Mouse (Mus musculus): ENCODE measurements around the gene Slain2.
"Not testable (repeated sequence)": the region's sequence is repeated elsewhere in the genome, so short reads cannot be mapped to it uniquely, and the experiment has no call there.

Slain2 gene

DNA sequence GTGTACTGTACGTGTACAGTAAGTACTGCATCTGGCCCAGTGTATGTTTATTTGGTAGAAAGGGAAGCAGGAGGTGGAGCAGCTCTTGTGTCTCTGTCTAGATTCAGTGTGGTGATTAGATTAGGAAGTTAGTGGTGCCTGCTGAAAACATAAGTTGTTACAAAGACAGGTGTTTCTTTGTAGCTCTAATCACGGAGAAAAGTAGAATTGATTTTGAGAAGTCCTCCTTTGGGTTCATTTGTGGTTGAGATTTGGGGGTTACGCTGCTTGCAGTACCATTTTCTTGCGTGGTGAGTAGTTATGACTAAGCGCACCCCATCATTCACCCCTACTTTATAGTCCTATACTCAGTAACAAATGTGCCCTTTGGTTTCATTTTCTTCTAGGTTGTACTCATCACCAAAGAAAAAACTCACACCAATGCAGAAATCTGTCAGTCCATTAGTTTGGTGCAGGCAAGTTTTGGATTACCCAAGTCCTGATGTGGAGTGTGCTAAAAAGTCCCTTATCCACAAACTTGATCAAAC lies 26.9 kb downstream of the Slain2 start:
- DNase-seq (ENCODE audit: low read depth in 2 of 2, low spot score in 2 of 2) = no peak

DNA sequence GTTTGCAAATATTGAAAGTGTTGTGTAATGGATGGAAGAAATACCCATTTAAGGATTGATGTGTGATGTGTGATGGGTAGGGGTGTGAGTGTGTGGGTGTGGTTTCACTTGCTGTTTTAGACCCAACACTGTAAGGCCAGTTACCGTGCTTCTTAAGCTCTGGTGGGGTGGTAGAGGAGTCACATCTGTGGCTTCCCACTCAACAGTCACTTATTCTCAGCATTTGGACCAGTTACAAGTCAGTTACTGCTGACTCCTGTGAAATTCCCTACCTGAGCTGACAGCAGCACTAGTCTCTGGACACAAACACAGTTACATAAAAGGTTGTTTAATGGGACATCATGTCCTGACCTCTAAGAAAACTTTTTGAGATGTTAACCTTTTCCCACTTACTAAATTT lies 34.0 kb downstream of the Slain2 start:
- DNase-seq (ENCODE audit: low read depth in 2 of 2, low spot score in 2 of 2) = no peak

DNA sequence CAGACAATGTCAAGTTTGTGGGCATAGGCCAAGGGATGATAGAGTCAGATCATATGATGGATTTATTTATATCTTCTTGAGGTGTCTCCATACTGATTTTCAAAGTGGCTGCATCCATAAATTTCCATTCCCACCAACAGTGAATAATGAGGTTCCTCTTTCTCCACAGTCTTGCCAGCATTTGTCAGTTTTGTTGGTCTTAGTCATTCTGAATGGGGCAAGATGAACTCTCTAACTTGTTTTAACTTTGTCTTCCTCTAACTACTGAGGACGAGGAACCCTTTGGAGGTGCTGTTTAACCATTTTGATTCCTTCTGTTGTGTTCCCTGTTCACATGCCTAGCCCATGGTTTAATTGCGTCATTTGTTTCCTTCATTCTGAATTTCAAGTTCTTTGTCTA lies 36.1 kb downstream of the Slain2 start:
- DNase-seq (ENCODE audit: low read depth in 2 of 2, low spot score in 2 of 2) = no peak

DNA sequence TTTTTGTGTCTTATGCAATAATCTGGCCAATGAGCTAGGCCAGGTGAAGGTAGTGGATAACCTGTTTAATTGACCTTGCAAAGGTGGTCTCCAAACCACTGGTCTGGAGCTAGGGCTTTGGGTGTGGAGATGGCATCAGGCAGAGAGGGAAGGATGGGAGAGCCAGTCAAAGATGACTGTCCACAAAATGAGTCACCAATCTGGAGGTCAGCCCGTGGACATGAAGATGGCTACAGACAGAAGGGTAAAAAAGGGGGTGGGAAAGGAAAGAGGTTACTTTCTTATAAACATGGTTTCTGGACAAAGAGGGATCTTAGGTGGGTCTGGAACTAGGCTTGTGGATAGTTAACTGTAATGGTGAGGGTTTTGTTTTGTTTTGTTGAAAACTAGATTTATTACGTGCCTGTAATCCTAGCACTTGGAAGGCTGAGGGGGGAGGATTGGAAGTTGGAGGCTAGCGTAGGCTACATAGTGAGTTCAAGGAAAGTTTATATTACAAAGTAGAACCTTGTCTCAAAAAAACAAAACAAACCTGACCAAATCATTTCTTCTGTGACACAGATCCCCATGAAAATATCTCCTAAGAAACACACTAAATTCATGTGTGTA lies 40.0 kb downstream of the Slain2 start:
- no peak for DNase-seq (ENCODE audit: low read depth in 2 of 2, low spot score in 2 of 2)

DNA sequence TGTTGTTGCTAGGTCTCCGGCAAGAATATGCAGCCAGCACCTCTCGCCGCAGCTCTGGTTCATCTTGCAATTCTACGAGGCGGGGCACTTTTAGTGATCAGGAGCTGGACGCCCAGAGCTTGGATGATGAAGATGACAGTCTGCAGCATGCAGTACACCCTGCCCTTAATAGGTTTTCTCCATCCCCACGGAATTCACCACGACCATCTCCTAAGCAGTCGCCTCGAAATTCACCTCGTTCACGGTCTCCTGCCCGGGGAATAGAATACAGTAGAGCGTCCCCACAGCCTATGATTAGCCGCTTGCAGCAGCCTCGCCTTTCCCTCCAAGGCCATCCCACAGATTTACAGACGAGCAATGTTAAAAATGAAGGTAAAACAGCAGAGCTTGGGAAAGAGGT lies 43.2 kb downstream of the Slain2 start:
- no peak for DNase-seq (ENCODE audit: low read depth in 2 of 2, low spot score in 2 of 2)

DNA sequence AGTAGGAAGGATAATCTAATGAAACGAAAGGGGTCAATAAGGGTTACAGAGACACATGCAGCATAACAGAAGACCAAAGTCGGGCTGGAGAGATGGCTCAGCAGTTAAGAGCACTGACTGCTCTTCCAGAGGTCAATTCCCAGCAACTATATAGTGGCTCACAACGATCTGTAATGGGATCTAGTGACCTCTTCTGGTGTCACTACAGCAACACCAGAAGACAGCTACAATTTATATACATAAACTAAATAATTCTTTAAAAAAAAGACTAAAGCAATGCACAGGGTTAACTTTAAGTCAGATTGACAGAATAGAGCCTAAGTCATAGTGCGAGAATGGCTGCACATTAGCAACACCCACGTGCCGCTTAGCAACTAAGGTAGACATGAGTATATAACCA lies 46.0 kb downstream of the Slain2 start:
- DNase-seq (ENCODE audit: low read depth in 2 of 2, low spot score in 2 of 2) = no peak

DNA sequence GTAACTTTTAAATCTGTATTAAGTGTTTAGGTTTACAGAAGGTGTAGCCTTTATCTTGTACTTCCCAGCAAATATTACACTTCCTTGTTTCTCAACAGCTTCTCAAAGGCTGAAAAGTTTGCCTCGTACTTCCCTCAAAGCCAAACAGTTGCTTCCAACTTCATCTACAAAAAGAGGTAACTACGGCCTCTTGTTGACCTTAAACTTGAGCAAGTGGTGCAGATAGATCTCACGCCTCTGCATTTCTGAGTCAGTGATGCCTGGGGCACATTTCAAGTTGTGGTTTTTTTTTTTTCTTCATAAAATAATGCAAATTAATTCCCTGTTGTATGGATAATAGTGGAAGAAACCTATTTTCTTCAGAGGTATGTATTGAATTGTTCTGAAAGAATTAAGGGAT lies 51.6 kb downstream of the Slain2 start:
- DNase-seq (ENCODE audit: low read depth in 2 of 2, low spot score in 2 of 2) = no peak

DNA sequence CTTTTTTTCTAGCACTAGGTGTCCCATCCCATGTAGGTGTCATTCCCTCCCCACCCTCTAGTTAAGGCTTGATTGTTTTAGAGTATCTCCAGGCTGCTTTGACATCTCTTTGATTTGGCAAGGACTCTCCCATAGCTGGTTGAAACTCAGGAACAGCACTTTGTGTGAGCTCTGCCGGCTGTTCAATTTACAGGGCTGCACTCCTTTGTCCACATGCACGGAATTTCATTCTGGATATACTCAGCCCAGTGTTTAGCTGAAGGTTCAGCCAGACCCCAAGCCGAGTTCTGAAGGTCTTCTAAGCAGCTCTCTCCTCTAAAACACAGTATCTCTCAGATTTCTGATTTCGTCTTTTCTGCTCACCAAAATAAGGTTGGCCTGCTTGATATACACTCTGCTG lies 58.3 kb downstream of the Slain2 start:
- DNase-seq (ENCODE audit: low read depth in 2 of 2, low spot score in 2 of 2) = no peak

DNA sequence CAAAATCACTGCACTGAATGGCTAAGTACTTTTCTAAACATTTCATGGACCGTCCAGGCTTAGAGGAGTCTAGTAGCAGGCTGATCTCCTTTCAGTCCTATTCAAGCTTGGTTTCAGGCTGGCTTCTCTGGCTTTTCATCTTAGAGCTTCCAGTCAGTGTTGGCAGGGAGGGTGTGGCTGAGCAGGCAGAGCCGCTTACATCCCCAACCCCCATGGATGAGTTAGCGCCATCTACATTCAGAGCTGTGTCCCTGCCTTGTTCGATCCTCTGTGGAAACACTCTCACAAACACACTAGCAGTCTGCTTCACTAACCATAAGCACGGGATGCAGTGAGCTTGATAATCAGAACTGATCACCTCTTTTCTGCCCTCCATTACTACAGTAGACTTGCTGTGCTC lies 58.8 kb downstream of the Slain2 start:
- DNase-seq (ENCODE audit: low read depth in 2 of 2, low spot score in 2 of 2) = no peak

DNA sequence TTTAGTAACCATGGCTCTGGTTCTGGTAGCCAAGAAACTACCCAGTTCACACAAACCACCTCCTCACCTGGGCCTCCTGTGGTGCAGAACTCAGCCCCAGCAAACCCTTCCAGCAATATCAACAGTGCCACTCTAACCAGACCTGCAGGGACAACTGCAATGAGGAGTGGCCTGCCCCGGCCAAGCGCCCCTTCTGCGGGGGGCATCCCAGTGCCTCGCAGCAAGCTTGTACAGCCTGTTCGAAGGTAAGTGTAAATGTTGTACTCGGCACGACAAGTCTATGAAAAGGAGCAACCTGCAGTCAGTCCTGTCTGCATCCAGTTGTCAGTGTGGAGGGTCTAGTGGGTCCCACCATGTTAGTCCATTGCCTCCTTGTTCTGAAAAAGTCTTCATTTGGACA lies 60.5 kb downstream of the Slain2 start, which contains the start of gene Gm10135:
Gene Gm10135, minus strand, starts transcription at position 101 of the 400 bp plus-strand sequence.
- DNase-seq (ENCODE audit: low read depth in 2 of 2, low spot score in 2 of 2) = no peak

DNA sequence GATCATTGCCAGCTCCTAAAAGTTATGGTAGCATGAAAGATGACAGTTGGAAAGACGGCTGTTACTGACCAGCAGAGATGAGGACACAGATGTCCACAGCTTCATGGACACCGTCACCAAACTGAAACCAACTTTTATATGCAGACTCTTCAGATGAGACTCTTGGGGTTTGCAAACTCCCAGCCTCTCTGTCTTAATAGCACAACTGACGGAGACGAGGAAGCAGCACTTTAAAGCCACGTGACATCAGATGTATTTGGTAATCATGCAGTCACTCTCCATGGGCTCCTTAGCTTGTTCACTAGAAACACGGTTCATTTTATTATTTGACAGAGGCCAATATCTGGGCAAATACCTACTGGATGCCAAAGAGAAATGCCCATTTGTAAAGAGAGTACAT lies 61.9 kb downstream of the Slain2 start:
- no peak for DNase-seq (ENCODE audit: low read depth in 2 of 2, low spot score in 2 of 2)

DNA sequence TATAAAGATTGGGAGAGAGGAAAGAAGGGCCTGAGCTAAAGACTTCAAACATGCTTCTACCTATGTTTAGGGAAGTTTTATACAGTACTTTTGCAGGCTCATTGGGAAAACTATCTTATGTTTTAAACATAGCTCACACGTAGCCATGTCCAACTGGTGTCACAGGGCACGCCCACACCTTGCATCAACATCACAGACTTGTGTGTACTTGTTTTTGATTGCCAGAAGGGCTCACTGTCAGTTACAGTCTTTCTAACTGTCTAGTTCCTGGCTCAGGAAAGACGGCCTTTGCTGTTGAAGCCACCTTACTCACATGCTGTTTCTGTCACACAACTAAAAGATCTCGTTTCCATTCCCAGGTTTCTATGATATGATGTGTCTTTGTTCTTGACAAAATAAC lies 62.4 kb downstream of the Slain2 start:
- no peak for DNase-seq (ENCODE audit: low read depth in 2 of 2, low spot score in 2 of 2)

DNA sequence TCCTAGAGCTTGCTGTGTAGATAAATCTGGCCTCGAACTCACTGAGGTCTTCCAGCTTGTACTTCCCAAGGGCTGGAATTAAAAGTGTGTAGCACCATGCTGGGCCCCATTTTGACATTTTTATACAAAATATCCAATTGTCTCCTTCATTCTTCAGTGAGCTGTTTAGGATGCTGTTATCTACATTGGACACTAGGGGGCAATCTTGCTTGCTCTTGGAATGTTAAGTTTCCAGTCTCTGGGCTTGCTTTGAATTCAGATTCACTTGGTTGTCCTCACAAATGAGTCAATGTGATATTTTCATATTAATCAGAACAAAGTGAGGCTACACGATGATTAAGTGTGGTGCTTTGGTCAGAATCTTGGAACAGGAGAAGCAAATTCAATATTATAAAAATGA lies 70.0 kb downstream of the Slain2 start:
- DNase-seq (ENCODE audit: low read depth in 2 of 2, low spot score in 2 of 2) = peak in 1 of 2 experiments; percentile 21

DNA sequence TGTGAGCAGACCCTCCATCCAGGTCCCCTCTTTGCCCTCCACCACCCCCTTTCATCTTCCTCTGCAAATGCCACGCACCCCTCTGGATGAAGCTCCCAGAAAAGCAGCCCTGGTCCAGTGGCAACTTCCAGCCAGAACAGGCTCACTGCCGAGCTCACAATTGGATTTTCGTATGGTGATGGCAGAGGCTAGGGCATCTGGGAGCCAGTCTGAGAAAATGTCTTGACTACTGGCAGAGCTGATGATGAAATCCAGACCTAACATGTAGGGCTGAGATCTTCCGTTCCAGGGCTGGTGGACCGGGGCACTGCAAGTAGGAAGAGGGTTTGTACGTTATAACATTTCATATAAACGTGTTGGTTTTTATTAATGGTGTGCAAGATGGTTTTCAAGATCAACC lies 73.7 kb downstream of the Slain2 start:
- no peak for DNase-seq (ENCODE audit: low read depth in 2 of 2, low spot score in 2 of 2)

DNA sequence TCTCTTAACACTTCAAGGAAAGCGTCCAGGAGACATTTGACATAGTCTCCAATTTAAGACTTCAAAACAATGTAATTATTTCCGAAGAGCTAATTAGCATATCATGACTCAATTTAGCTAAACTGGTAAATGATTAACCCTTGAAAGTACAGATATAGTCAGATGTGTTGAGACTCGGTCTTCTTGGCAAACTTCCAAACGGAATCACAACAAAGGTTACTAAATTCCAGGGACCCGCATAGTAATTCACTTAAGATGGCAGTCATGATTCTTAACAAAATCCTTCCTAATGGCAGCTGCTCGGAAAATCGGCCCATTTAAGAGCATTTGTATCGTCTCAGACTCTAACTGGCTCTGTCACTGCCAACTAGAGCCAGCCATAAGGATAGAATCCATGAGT lies 75.7 kb downstream of the Slain2 start:
- DNase-seq (ENCODE audit: low read depth in 2 of 2, low spot score in 2 of 2) = no peak

DNA sequence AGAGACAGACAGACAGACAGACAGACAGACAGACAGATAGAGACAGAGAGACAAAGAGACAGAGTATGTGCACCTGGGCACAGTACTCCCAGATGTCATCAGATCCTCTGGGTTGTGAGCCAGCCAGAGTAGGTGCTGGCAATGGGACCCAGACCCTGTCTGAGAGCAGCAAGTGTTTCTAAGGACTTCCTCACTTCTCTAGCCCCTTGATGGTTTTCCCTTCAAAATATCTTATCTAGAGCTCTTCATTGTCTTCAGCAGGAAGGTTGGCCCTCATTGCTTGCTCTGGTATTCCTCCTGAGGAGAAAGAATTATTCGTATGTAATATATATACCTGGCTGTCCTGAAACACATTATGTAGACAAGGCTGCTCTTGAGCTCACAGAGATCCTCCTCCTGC lies 78.4 kb downstream of the Slain2 start:
- no peak for DNase-seq (ENCODE audit: low read depth in 2 of 2, low spot score in 2 of 2)

DNA sequence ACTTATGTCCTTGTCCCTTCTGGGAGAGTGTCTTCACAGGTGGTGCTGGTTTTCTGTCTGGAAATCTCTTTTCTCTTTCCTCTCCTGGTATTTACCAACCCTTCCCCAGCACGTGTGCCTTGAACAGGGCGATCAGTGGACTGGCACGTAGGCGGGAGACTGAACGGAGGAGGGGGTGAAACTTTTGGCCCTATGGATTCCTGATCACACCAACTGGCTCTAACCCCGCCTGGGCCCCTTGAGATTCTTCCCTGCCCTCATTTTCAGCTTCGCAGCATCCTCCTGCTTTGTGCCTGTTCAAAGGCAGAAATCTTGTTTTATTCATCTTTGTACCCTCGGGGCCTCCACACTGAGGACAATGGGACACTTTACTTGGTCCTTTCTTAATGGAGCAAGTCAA lies 80.3 kb downstream of the Slain2 start:
- DNase-seq (ENCODE audit: low read depth in 2 of 2, low spot score in 2 of 2) = no peak

DNA sequence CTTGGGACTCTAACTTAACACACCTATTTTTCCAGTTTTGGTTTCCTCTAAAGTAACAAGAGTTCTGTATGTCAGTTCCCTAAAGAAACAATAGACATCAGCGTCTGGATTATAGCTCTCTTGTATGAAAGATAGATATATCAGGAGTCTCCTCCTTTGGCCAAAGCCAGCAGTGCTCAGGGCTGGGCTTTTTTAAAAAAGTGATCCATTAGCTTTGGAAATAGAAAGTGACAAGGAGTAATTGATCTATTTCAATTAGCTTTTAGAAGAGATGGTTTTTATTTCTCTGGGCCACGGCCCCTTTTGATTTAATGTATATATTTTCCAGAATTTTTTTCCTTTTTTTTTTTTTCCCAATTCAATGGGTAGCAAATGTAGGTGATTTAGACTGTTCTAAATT lies 80.8 kb downstream of the Slain2 start:
- DNase-seq (ENCODE audit: low read depth in 2 of 2, low spot score in 2 of 2) = no peak

DNA sequence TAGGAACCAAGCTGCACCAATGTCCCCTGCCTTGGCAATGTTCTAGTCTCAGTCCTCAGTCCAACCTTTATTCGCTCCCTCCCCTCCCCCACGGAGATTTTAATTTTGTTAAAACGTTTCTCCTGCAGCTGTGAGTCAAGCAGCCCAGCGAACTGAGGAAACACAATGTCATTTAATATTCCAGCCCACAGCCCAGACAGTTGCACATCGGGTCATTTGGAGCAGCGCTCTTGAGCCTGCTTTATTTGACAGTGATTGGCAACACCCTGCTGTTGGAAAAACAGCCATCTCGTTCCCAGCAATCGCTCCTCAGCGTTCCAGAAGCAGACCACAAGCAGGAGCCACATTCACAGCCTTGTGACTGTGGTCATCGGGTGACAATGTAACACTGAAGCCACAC lies 81.3 kb downstream of the Slain2 start:
- no peak for DNase-seq (ENCODE audit: low read depth in 2 of 2, low spot score in 2 of 2)

DNA sequence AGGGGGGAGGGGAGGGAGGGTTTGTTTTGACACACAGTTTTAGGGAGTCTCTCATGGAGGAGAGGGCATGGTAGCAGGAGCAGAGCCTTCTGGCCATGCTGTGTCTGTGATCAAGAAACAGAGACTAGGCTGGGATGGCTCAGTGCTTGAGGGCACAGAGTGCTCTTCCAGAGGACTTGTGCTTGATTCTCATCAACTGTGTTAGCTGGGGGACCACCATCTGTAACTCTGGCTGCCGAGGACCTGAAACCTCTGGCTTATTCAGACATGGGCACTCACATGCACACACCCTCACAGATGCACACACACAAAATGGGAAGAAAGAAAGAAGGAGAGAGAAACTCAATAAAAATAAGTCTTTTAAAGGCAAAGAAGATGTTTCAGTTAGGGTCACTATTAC lies 84.4 kb downstream of the Slain2 start:
- not testable (repeated sequence) for DNase-seq (ENCODE audit: low read depth in 2 of 2, low spot score in 2 of 2)

DNA sequence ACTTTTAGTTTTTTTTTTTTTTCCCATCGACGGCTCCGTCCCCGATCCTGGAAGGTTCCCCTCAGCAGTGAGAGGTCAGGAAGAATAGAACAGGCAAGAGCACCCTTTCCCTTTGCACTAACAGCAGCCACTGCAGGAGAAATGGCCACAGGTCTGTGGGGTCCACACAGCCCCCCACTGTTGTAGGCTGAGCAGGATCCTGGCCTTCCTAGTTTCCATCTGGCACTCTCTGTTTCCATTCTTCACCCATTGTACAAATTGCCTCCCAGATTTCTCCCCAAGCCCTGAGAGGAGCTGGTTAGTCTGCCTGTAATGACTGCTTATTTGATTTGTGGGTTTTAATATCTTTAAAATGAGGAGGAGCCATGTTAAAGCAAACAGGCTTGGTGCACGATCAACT lies 89.9 kb downstream of the Slain2 start:
- no peak for DNase-seq (ENCODE audit: low read depth in 2 of 2, low spot score in 2 of 2)

DNA sequence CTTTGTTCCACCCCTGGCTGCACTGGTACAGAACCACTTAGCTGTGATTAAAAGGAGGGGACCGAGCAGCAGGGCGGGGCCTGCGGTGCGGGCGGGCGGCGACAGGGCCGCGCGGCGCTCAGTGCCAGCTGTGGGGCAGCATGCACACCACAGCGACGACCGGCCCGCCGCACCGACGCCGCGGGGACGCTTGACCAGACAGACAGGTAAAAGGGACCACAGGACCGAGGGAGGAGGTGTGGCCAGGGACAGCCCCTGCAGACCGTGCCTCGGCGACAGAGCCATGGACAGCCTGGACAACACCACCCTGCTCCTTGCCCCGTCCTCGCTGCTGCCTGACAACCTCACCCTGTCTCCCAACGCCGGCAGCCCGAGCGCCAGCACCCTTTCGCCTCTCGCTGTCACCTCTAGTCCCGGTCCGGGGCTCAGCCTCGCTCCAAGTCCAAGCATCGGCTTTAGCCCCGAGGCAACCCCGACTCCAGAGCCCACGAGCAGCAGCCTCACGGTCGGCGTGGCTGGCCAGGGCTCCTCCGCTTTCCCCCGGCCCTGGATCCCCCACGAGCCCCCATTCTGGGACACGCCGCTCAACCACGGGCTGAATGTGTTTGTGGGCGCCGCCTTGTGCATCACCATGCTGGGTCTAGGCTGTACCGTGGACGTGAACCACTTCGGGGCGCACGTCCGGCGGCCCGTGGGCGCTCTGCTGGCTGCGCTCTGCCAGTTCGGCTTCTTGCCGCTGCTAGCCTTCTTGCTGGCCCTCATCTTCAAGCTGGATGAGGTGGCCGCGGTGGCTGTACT lies 92.9 kb downstream of the Slain2 start, which contains the start of gene Slc10a4:
Gene Slc10a4, plus strand, starts transcription at position 100 of the 798 bp plus-strand sequence.
- no peak for DNase-seq (ENCODE audit: low read depth in 2 of 2, low spot score in 2 of 2)

DNA sequence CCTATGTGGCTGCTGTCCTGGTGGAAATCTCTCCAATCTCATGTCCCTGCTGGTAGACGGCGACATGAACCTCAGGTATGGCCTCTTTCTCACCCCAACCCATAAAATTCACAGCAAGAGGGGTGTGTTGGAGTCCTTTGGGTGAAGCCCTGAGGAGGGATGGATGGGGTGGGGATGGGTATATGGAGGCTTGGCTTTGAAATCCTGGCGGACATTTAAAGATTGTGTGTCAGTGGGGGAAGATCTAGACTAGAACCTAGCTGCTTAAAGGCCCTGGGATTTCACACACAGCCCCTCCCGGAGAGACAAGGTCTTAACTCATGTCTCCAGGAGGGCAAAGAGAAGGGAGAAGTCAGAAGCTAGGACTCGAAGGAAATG lies 93.5 kb downstream of the Slain2 start:
- DNase-seq (ENCODE audit: low read depth in 2 of 2, low spot score in 2 of 2) = no peak

All from CD8-positive naive resting alpha-beta T cell, adult 2 months (primary cell).